Mouse (Mus musculus) erythroid progenitor cell, adult 5-6 weeks (primary cell): ENCODE data around the gene H2-Q1. TPM values are rescaled to one million over a fixed set of nuclear protein-coding genes. Genes with fewer than 3 reads are reported as not detected.
"Not testable (repeated sequence)": the region's sequence is repeated elsewhere in the genome, so short reads cannot be mapped to it uniquely, and the experiment has no call there.

ENCODE experiments used
- ATAC-seq: replicated peaks from 2 replicates; pipeline ENCODE4 v1.8.0; 2016; ENCODE audit warnings: moderate number of reproducible peaks, mild to moderate bottlenecking, moderate TSS enrichment, inconsistent platforms; ENCODE audit not compliant: poor library complexity, low FRiP score, severe bottlenecking
- total RNA-seq, 2 experiments: library from RNA; stranded (forward) in 1 of 2; stranded (reverse) in 1 of 2; fragments of 150-400 nt in 1 of 2; fragments of 186-747, 209-891 nt in 1 of 2; gene quantifications; 2 replicates each; pipeline versions ENCODE4 v1.2.3 to v1.2.4; 2015 to 2017; ENCODE audit warnings: low replicate concordance in 2 of 2

The H2-Q1 gene
- total RNA-seq (2015; ENCODE audit: low replicate concordance) (not detected in 2 replicates), total RNA-seq (2017; ENCODE audit: low replicate concordance) (not detected in 2 replicates)

GRCm38 (mm10) chr17:35320327-35321081 is at the start of gene H2-Q1:
H2-Q1 (plus strand) TSS chr17:35320405.
- ATAC-seq: no peak

- ATAC-seq: no peak
Measured at GRCm38 (mm10) chr17:35272249-35272648, 48.0 kb upstream of the H2-Q1 start.

GRCm38 (mm10) chr17:35274770-35275169 is 45.4 kb upstream of the H2-Q1 start:
- ATAC-seq: peak; percentile 88

GRCm38 (mm10) chr17:35276304-35276864 is 43.8 kb upstream of the H2-Q1 start:
- no peak for ATAC-seq

- no peak for ATAC-seq
Measured at GRCm38 (mm10) chr17:35278049-35278448, 42.2 kb upstream of the H2-Q1 start.

- no peak for ATAC-seq
Measured at GRCm38 (mm10) chr17:35278957-35279688, 41.1 kb upstream of the H2-Q1 start.

- no peak for ATAC-seq
Measured at GRCm38 (mm10) chr17:35280276-35280675, 39.9 kb upstream of the H2-Q1 start.

- ATAC-seq: no peak
Measured at GRCm38 (mm10) chr17:35285431-35285830, 34.8 kb upstream of the H2-Q1 start.

- ATAC-seq: not testable (repeated sequence)
Measured at GRCm38 (mm10) chr17:35295796-35296195, 24.4 kb upstream of the H2-Q1 start.

- not testable (repeated sequence) for ATAC-seq
Measured at GRCm38 (mm10) chr17:35300261-35300945, 19.8 kb upstream of the H2-Q1 start.

GRCm38 (mm10) chr17:35301645-35302258 is 18.5 kb upstream of the H2-Q1 start:
- peak; percentile 73 for ATAC-seq

GRCm38 (mm10) chr17:35303271-35303670 is 16.9 kb upstream of the H2-Q1 start:
- no peak for ATAC-seq

- no peak for ATAC-seq
Measured at GRCm38 (mm10) chr17:35303756-35304350, 16.4 kb upstream of the H2-Q1 start.

- no peak for ATAC-seq
Measured at GRCm38 (mm10) chr17:35304478-35304877, 15.7 kb upstream of the H2-Q1 start.

GRCm38 (mm10) chr17:35304921-35305320 is 15.3 kb upstream of the H2-Q1 start:
- ATAC-seq: not testable (repeated sequence)

- ATAC-seq: no peak
Measured at GRCm38 (mm10) chr17:35318671-35319070, 1.5 kb upstream of the H2-Q1 start.

- not testable (repeated sequence) for ATAC-seq
Measured at GRCm38 (mm10) chr17:35325124-35325523, 4.9 kb downstream of the H2-Q1 start.

- not testable (repeated sequence) for ATAC-seq
Measured at GRCm38 (mm10) chr17:35326000-35326399, 5.8 kb downstream of the H2-Q1 start.

GRCm38 (mm10) chr17:35329714-35330113 is 9.5 kb downstream of the H2-Q1 start:
- ATAC-seq: not testable (repeated sequence)
